Mouse (Mus musculus) heart, adult 2 months (tissue): ENCODE results near the gene Tmem190.

Source experiments
- EP300 ChIP-seq: fragments of 200-500 bp; IDR thresholded peaks from 2 replicates; pipeline ENCODE4 v1.6.1; 2011; ENCODE audit warnings: low read depth, low read length, control low read depth; ENCODE audit not compliant: insufficient read depth
- POLR2A ChIP-seq: fragments of 200-500 bp; IDR thresholded peaks from 2 replicates; pipeline ENCODE4 v1.6.1; 2011; ENCODE audit warnings: mild to moderate bottlenecking, low read depth, low read length, control low read depth; ENCODE audit not compliant: insufficient read depth

DNA sequence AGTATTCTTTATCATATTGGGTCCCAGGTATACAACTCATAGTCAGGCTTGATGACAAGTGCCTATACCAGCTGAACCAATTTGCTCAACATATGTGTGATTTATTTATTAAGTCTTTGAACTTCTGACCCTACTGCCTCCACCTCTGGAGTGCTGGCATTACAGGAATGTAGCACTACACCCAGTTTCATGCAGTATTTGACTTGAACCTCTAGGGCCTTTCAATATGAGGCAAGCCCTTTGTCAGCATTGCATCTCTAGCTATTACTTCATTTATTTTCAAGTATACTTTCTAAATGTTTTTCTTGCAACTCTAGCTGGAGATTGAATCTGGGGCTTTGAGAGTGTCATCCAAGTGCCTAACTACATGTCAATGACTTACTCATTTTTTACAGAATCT, 19.5 kb downstream of the Tmem190 start:
- TF ChIP-seq POLR2A (no peak), EP300 (no peak)
